Mouse (Mus musculus) liver, embryonic 14.5 days (tissue): ENCODE data around the gene Pacrg. TPM values are rescaled to one million over a fixed set of nuclear protein-coding genes. Genes with fewer than 3 reads are reported as not detected.
A peak's percentile ranks its signal among the peaks of the same experiment; 100 is the strongest.

Experiments
- ATAC-seq: fragments of 200-750 bp; cut with Nextera tagmentation; 2 replicates; pipeline ENCODE4 v1.8.0; 2017; ENCODE audit warnings: moderate number of reproducible peaks, mild to moderate bottlenecking, moderate library complexity; ENCODE audit not compliant: insufficient read depth
- DNase-seq, 3 experiments: peaks; one replicate each; pipeline ENCODE4 v3.0.0-alpha.2; 2012 to 2013; ENCODE audit warnings: low read depth in 3 of 3, low spot score in 3 of 3
- H3K27ac ChIP-seq: fragments of 300-500 bp; sonication (generic); 2 replicates; pipeline ENCODE4 v1.5.1; 2014; ENCODE audit warnings: moderate library complexity, mild to moderate bottlenecking, control low read depth, inconsistent platforms
- H3K27me3 ChIP-seq: fragments of 300-500 bp; sonication (generic); 2 replicates; pipeline ENCODE4 v1.6.1; 2014; ENCODE audit warnings: mild to moderate bottlenecking, low read length, moderate library complexity; ENCODE audit not compliant: control insufficient read depth, insufficient read depth
- H3K36me3 ChIP-seq: fragments of 300-500 bp; sonication (generic); replicated peaks from 2 replicates; pipeline ENCODE4 v1.6.1; 2014; ENCODE audit warnings: low read depth; ENCODE audit not compliant: control insufficient read depth, insufficient read depth
- H3K4me1 ChIP-seq, 2 experiments: fragments of 200-500 bp in 1 of 2; fragments of 300-500 bp in 1 of 2; sonication (generic) in 1 of 2; replicated peaks; 2 replicates each; pipeline ENCODE4 v1.6.1; 2012 to 2014; ENCODE audit warnings: antibody characterized with exemption in 1 of 2, inconsistent platforms in 1 of 2, low read length in 1 of 2; ENCODE audit not compliant: control insufficient read depth in 2 of 2, insufficient read depth in 2 of 2
- H3K4me2 ChIP-seq: fragments of 300-500 bp; sonication (generic); 2 replicates; pipeline ENCODE4 v1.6.1; 2014; ENCODE audit warnings: low read depth, mild to moderate bottlenecking, control low read depth, moderate library complexity
- H3K4me3 ChIP-seq, 2 experiments: fragments of 200-500 bp in 1 of 2; fragments of 300-500 bp in 1 of 2; sonication (generic) in 1 of 2; 2 replicates each; pipeline ENCODE4 v1.5.1; 2012 to 2014; ENCODE audit warnings: low read depth in 2 of 2, low read length in 2 of 2, mild to moderate bottlenecking in 2 of 2, control low read depth in 1 of 2, inconsistent platforms in 1 of 2, moderate library complexity in 1 of 2; ENCODE audit not compliant: insufficient read depth in 1 of 2
- H3K9ac ChIP-seq: fragments of 300-500 bp; sonication (generic); replicated peaks from 2 replicates; pipeline ENCODE4 v1.6.1; 2014; ENCODE audit warnings: mild to moderate bottlenecking, control low read depth, moderate library complexity
- H3K9me3 ChIP-seq: fragments of 300-500 bp; sonication (generic); 2 replicates; pipeline ENCODE4 v1.6.1; 2016; ENCODE audit warnings: low read length, mixed read lengths; ENCODE audit not compliant: control insufficient read depth
- CTCF ChIP-seq: IDR thresholded peaks from 2 replicates; pipeline ENCODE4 v1.5.1; 2016; ENCODE audit warnings: antibody characterized with exemption, low read depth, control low read depth
- EP300 ChIP-seq: IDR thresholded peaks from 2 replicates; pipeline ENCODE4 v1.6.1; 2016; ENCODE audit warnings: antibody characterized with exemption, low read depth
- WGBS: fragments of 180-500 bp; shearing (Covaris S2); extraction: QIAGEN DNeasy Blood & Tissue Kit; methylation state at CpG from one replicate; pipeline ENCODE4 v1.1.7; 2014; ENCODE audit not compliant: insufficient replicate concordance; 5-methylcytosine and 5-hydroxymethylcytosine counted together
- polyA plus RNA-seq, 2 experiments: library from polyadenylated mRNA; depleted of rRNA in 1 of 2; stranded (reverse) in 1 of 2; unstranded in 1 of 2; fragments of >200 nt; fragmentation: Nextera tagmentation in 1 of 2; extraction: Ambion mirVana in 1 of 2; gene quantifications; 2 replicates each; pipeline versions ENCODE4 v1.2.1 to v1.2.3; 2012 to 2014

The Pacrg gene
- polyA plus RNA-seq, 2 experiments = 0.04 TPM; not detected in 1

- WGBS = 23% methylated on average over 14 of the region's 14 CpGs
- DNase-seq (no peak), ATAC-seq (no peak)
Measured at GRCm38 (mm10) chr17:10392342-10393034, 447.6 kb downstream of the Pacrg start.

GRCm38 (mm10) chr17:10390232-10391172 lies 449.6 kb downstream of the Pacrg start:
- no peak overlapping the region for H3K27ac ChIP-seq

More at GRCm38 (mm10) chr17:10392342-10393034, 447.6 kb downstream of the Pacrg start:
- TF ChIP-seq EP300 (no peak), CTCF (no peak)
- H3K4me2 ChIP-seq = no peak overlapping the region
- no peaks in the 10 kb centered on the region for H3K27me3 ChIP-seq
- no peak overlapping the region for H3K4me3 ChIP-seq
- H3K36me3 ChIP-seq = no peaks in the 10 kb centered on the region
- H3K9me3 ChIP-seq = no peaks in the 10 kb centered on the region
- no peak overlapping the region for H3K27ac ChIP-seq
- no peak overlapping the region for H3K9ac ChIP-seq
- H3K4me1 ChIP-seq = no peaks in the 10 kb centered on the region

GRCm38 (mm10) chr17:10389740-10390139 lies 450.4 kb downstream of the Pacrg start:
- Histone ChIP-seq H3K4me2 (no peak overlapping the region), H3K27ac (no peak overlapping the region), H3K27me3 (no peaks in the 10 kb centered on the region), H3K4me3 (no peak overlapping the region), H3K9ac (no peak overlapping the region), H3K4me1 (no peaks in the 10 kb centered on the region), H3K9me3 (no peaks in the 10 kb centered on the region), H3K36me3 (no peaks in the 10 kb centered on the region)
- ATAC-seq (no peak), DNase-seq (no peak)
- 59% methylated on average over 9 of the region's 9 CpGs for whole genome bisulfite sequencing
- no peak for TF ChIP-seq EP300
- TF ChIP-seq CTCF = no peak

More at GRCm38 (mm10) chr17:10390232-10391172, 449.6 kb downstream of the Pacrg start:
- ATAC-seq (peak; percentile 41), DNase-seq (no peak)
- WGBS = 36% methylated on average over 19 of the region's 19 CpGs
- TF ChIP-seq EP300 = no peak
- no peak for TF ChIP-seq CTCF
- no peaks in the 10 kb centered on the region for H3K36me3 ChIP-seq
- no peaks in the 10 kb centered on the region for H3K4me1 ChIP-seq
- no peak overlapping the region for H3K4me3 ChIP-seq
- no peak overlapping the region for H3K9ac ChIP-seq
- H3K4me2 ChIP-seq = no peak overlapping the region
- H3K9me3 ChIP-seq = no peaks in the 10 kb centered on the region
- no peaks in the 10 kb centered on the region for H3K27me3 ChIP-seq

GRCm38 (mm10) chr17:10386548-10386947 lies 453.6 kb downstream of the Pacrg start:
- WGBS = 49% methylated on average over 6 of the region's 6 CpGs
- H3K4me3 ChIP-seq = no peak overlapping the region
- H3K36me3 ChIP-seq = no peaks in the 10 kb centered on the region
- H3K9ac ChIP-seq = no peak overlapping the region
- no peaks in the 10 kb centered on the region for H3K4me1 ChIP-seq
- DNase-seq (no peak), ATAC-seq (no peak)
- H3K27me3 ChIP-seq = no peaks in the 10 kb centered on the region
- no peaks in the 10 kb centered on the region for H3K9me3 ChIP-seq
- H3K4me2 ChIP-seq = no peak overlapping the region
- TF ChIP-seq EP300 = no peak
- TF ChIP-seq CTCF = no peak
- H3K27ac ChIP-seq = no peak overlapping the region

GRCm38 (mm10) chr17:10383406-10383805 lies 456.7 kb downstream of the Pacrg start:
- 0 out of 4 replicates have a peak, but pooled peaks cover 0 to 2% of the 10 kb centered on the region in 2 experiments for H3K4me1 ChIP-seq
- no peak overlapping the region for H3K27ac ChIP-seq
- no peaks in the 10 kb centered on the region for H3K9me3 ChIP-seq
- H3K27me3 ChIP-seq = no peaks in the 10 kb centered on the region
- H3K36me3 ChIP-seq = no peaks in the 10 kb centered on the region
- 55% methylated on average over 6 of the region's 6 CpGs for WGBS
- TF ChIP-seq CTCF = no peak
- no peak for TF ChIP-seq EP300
- no peak overlapping the region for H3K4me3 ChIP-seq
- ATAC-seq = no peak
- H3K4me2 ChIP-seq = no peak overlapping the region
- no peak overlapping the region for H3K9ac ChIP-seq
- no peak for DNase-seq
